Mouse (Mus musculus): ENCODE results near the gene Tmprss13. TPM values are rescaled to one million over a fixed set of nuclear protein-coding genes. Genes with fewer than 3 reads are reported as not detected.

Tmprss13 gene
- total RNA-seq, 2 experiments from 2014 or later, result not detected

- no peak for ATAC-seq (replicated peaks; ENCODE audit: low FRiP score, poor library complexity, severe bottlenecking)
Observed at GRCm38 (mm10) chr9:45376427-45376826, 57.5 kb downstream of the Tmprss13 start.

- ATAC-seq (replicated peaks; ENCODE audit: low FRiP score, poor library complexity, severe bottlenecking), result no peak
Observed at GRCm38 (mm10) chr9:45376883-45377282, 58.0 kb downstream of the Tmprss13 start.

GRCm38 (mm10) chr9:45380411-45381251 is 61.7 kb downstream of the Tmprss13 start:
- ATAC-seq (replicated peaks; ENCODE audit: low FRiP score, poor library complexity, severe bottlenecking), result no peak

GRCm38 (mm10) chr9:45382336-45382735 is 63.4 kb downstream of the Tmprss13 start:
- no peak for ATAC-seq (replicated peaks; ENCODE audit: low FRiP score, poor library complexity, severe bottlenecking)

GRCm38 (mm10) chr9:45382834-45383233 is 63.9 kb downstream of the Tmprss13 start:
- no peak for ATAC-seq (replicated peaks; ENCODE audit: low FRiP score, poor library complexity, severe bottlenecking)

GRCm38 (mm10) chr9:45383883-45384282 is 65.0 kb downstream of the Tmprss13 start:
- no peak for ATAC-seq (replicated peaks; ENCODE audit: low FRiP score, poor library complexity, severe bottlenecking)

- ATAC-seq (replicated peaks; ENCODE audit: low FRiP score, poor library complexity, severe bottlenecking), result no peak
Observed at GRCm38 (mm10) chr9:45386698-45387097, 67.8 kb downstream of the Tmprss13 start.

GRCm38 (mm10) chr9:45388385-45388994 is 69.6 kb downstream of the Tmprss13 start:
- ATAC-seq (replicated peaks; ENCODE audit: low FRiP score, poor library complexity, severe bottlenecking), result peak; percentile 80

- ATAC-seq (replicated peaks; ENCODE audit: low FRiP score, poor library complexity, severe bottlenecking), result no peak
Observed at GRCm38 (mm10) chr9:45389596-45389995, 70.7 kb downstream of the Tmprss13 start.

GRCm38 (mm10) chr9:45391299-45391698 is 72.4 kb downstream of the Tmprss13 start:
- no peak for ATAC-seq (replicated peaks; ENCODE audit: low FRiP score, poor library complexity, severe bottlenecking)

- no peak for ATAC-seq (replicated peaks; ENCODE audit: low FRiP score, poor library complexity, severe bottlenecking)
Observed at GRCm38 (mm10) chr9:45395218-45395617, 76.3 kb downstream of the Tmprss13 start.

GRCm38 (mm10) chr9:45395796-45396195 is 76.9 kb downstream of the Tmprss13 start:
- ATAC-seq (replicated peaks; ENCODE audit: low FRiP score, poor library complexity, severe bottlenecking), result no peak

Other genes with a start within 250 kb of the Tmprss13 start
- 2.7 and 3.1 TPM in 2 replicates for gene Jaml, start 239.9 kb upstream of the Tmprss13 start, total RNA-seq (2015; ENCODE audit: low replicate concordance)
- gene Jaml, start 239.9 kb upstream of the Tmprss13 start, total RNA-seq (2017; ENCODE audit: low replicate concordance), result 1.2 and 3.6 TPM in 2 replicates
- 0.77 TPM in 1 of 2 replicates, not detected in the other for gene Scn2b, start 201.3 kb upstream of the Tmprss13 start, total RNA-seq (2015; ENCODE audit: low replicate concordance)
- not detected in 2 replicates for gene Scn2b, start 201.3 kb upstream of the Tmprss13 start, total RNA-seq (2017; ENCODE audit: low replicate concordance)
- gene Scn4b, start 180.7 kb upstream of the Tmprss13 start, total RNA-seq (2015; ENCODE audit: low replicate concordance), result not detected in 2 replicates
- not detected in 2 replicates for gene Scn4b, start 180.7 kb upstream of the Tmprss13 start, total RNA-seq (2017; ENCODE audit: low replicate concordance)
- not detected in 2 replicates for gene BC049352, start 137.1 kb upstream of the Tmprss13 start, total RNA-seq (2015; ENCODE audit: low replicate concordance)
- not detected in 2 replicates for gene BC049352, start 137.1 kb upstream of the Tmprss13 start, total RNA-seq (2017; ENCODE audit: low replicate concordance)
- not detected in 2 replicates for gene Tmprss4, start 115.0 kb upstream of the Tmprss13 start, total RNA-seq (2015; ENCODE audit: low replicate concordance)
- gene Tmprss4, start 115.0 kb upstream of the Tmprss13 start, total RNA-seq (2017; ENCODE audit: low replicate concordance), result not detected in 2 replicates
- gene Il10ra, start 50.0 kb upstream of the Tmprss13 start, total RNA-seq (2015; ENCODE audit: low replicate concordance), result 4.6 and 4.8 TPM in 2 replicates
- 5.0 and 8.8 TPM in 2 replicates for gene Il10ra, start 50.0 kb upstream of the Tmprss13 start, total RNA-seq (2017; ENCODE audit: low replicate concordance)
- gene Fxyd6, start 51.1 kb downstream of the Tmprss13 start, total RNA-seq (2015; ENCODE audit: low replicate concordance), result not detected in 2 replicates
- gene Fxyd6, start 51.1 kb downstream of the Tmprss13 start, total RNA-seq (2017; ENCODE audit: low replicate concordance), result not detected in 2 replicates
- gene Fxyd2, start 80.6 kb downstream of the Tmprss13 start, total RNA-seq (2015; ENCODE audit: low replicate concordance), result not detected in 2 replicates
- not detected in 2 replicates for gene Fxyd2, start 80.6 kb downstream of the Tmprss13 start, total RNA-seq (2017; ENCODE audit: low replicate concordance)
- gene Dscaml1, start 107.5 kb downstream of the Tmprss13 start, total RNA-seq (2015; ENCODE audit: low replicate concordance), result not detected in 2 replicates
- gene Dscaml1, start 107.5 kb downstream of the Tmprss13 start, total RNA-seq (2017; ENCODE audit: low replicate concordance), result not detected in 2 replicates